Mouse (Mus musculus): ENCODE measurements around the gene Rassf8.
A peak's percentile ranks its signal among the peaks of the same experiment; 100 is the strongest.

Rassf8 gene

DNA sequence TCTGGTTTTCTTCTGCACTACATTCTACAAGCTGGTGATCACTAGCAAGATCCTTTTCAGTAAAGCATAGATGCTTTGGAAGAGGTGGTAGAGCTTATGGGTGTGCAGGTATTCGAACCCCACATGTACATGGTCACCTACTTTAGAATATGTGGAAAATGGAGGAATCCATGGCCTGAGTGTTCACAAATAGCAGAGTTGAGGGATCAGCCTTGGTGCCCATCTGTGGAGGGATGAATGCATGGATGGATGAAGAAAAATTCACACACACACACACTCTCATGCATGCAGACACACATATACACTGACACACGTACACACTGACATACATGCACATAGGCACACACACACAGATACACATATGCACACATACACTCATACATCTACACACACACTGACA, 27.9 kb downstream of the Rassf8 start:
- no peak for DNase-seq (ENCODE audit: inconsistent age in 2 of 2, low spot score in 1 of 2)

DNA sequence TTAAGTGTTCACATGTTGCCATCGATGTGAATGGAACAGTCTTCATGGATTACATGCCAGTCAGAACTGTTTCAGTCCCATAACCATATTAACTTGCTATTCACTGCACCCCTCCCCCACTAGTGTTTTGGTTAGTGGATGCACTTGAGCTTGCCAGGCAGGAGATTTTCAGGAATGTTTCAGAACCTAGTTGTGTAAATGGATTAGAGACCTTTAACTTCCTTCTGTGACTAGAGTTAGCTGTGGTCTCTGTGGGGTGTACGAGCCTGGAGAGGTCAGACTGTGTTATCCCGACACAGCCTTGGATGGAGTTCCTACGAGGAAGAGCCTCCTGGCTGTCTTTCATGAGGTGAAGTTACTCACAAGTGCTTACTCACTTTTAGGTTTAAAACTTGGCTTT, 29.7 kb downstream of the Rassf8 start:
- DNase-seq (ENCODE audit: inconsistent age in 2 of 2, low spot score in 1 of 2) = peak in 1 of 2 experiments; percentile 1

DNA sequence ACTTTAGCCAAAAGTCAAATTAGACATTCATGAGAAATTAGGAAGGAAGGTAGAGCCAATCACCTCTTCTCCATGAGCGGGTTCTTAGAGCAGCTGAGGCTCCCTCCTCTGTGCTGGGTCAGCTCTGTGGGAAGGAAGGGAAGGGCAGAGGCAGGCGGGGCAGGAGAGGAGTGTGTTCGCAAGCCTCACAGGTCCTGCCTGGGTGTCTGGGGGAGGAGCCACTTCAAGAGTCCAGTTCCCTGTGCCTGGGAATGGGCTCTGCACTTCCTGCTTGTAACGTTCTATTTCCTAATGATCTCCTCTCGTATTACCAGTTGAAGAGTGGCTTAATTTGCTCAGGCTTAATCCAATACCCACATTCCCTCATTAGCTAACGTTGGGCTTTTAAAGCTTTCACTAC, 32.8 kb downstream of the Rassf8 start:
- DNase-seq (ENCODE audit: inconsistent age in 2 of 2, low spot score in 1 of 2) = no peak

DNA sequence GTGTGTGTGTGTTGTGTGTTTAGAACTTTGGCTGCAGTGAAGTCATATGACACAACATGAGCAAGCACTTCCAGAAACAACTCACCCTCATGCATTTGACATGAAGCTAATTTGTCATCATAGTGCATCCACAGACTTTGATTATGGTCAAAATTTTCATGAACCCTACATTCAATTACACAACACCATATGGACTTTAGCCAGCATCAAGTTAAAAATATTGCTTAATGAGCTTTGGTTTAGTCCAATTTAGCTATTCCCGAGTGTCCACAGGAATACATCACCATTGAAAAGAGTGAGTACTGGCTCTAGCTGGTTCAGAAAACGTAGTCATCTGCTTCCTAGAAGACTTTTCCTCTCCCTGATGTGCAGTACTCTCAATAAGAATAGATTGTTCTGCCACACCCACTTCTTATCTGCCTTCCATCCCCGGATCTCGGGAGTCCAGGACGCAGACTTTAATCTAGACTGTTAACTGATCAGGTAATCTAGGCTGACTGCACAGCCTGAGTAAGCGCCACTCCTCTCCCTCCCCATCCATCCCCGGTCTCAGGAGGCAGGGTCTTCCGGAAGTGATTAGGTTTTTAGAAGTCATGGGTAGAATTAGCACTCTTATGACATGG, 33.7 kb downstream of the Rassf8 start:
- peak in 1 of 2 experiments; percentile 2 for DNase-seq (ENCODE audit: inconsistent age in 2 of 2, low spot score in 1 of 2)

DNA sequence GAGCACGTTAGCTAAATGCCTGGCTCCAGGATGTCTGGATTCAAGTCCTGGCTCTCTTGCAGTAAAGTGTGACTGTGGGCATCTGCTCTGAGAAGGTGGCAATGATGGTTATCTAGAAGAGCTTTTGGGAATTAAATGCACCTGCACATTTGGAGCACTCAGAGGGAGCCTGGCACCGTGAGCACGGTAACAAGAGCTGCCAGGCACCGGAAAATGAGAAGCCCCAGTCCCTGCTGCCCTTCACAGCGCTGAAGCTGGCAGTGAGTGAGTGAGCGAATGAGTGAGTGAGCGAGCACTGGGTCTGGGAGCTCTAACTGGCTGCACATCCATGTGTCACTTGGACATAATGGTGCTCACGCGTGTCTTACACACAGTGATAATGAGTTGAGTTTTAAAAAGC, 34.7 kb downstream of the Rassf8 start:
- peak in 1 of 2 experiments; percentile 3 for DNase-seq (ENCODE audit: inconsistent age in 2 of 2, low spot score in 1 of 2)

- DNase-seq (ENCODE audit: inconsistent age in 2 of 2, low spot score in 1 of 2) = peak in 1 of 2 experiments; percentile 24
Observed at GRCm38 (mm10) chr6:145781966-145782365, 35.4 kb downstream of the Rassf8 start.

- no peak for DNase-seq (ENCODE audit: inconsistent age in 2 of 2, low spot score in 1 of 2)
Observed at GRCm38 (mm10) chr6:145787311-145787710, 40.8 kb downstream of the Rassf8 start.

DNA sequence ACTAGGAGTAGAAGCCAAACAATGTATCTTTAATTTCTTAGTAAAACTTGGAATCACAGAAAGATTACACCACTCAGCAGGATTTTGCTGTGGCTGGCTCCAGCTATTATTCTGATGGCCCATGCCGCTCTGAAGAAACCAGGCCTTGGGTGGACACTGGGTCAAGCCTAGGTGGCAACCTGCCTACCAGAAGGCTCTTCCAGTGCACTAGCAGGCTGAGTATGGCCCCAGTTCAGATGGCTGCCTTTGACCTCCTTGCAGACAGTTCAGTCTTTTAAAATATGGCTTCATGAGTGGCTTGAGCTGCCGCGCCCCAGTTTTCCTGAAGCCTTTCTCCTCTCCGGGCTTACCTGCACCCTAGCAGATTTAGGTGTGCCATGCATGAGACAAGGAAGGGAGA, 43.2 kb downstream of the Rassf8 start:
- peak in 1 of 2 experiments; percentile 57 for DNase-seq (ENCODE audit: inconsistent age in 2 of 2, low spot score in 1 of 2)

DNA sequence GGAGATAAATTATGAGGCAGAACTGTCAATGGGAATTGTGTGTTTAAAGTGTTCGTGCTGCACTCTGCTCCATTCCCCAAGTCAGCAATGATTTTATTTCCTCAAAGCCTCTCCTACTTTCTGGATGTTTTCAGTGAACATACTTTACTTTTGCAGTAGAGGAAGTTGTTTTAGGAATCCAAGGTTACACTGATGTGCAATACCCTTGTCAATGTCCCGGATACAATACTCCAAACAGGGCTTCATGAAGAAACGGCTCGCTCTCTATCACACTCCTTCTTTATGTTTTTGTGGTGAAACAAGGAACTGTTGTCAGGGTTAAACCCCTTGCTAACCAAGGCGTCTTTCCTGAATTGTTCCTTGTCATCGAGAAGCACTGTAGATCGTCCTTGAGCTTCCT, 45.8 kb downstream of the Rassf8 start:
- DNase-seq (ENCODE audit: inconsistent age in 2 of 2, low spot score in 1 of 2) = peak in 1 of 2 experiments; percentile 59

DNA sequence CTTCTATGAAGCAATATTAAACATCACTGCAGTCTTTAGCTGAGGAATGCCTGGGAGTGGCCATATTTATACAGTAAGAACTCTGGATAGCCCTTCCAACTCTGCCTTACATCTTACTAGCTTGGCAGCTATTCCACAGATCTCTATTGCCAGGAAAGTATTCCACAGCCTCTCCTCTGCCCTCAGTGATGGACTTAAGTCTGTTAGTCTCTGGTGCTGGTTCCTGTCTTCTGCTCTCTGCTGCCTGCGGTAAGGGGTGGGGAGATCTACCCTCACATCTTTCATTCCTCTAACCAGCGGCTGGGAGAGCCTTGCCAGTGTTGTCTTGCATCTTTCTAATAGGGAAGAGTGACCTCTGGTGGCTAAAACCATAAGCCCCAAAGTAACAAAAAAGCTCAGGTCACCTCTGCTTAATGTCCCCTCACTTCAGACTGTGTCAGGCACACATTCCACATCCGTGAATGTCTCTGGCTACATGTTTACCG, 46.6 kb downstream of the Rassf8 start:
- peak; percentile 54 to 92 for DNase-seq (ENCODE audit: inconsistent age in 2 of 2, low spot score in 1 of 2)

- no peak for DNase-seq (ENCODE audit: inconsistent age in 2 of 2, low spot score in 1 of 2)
Observed at GRCm38 (mm10) chr6:145794671-145795070, 48.1 kb downstream of the Rassf8 start.

DNA sequence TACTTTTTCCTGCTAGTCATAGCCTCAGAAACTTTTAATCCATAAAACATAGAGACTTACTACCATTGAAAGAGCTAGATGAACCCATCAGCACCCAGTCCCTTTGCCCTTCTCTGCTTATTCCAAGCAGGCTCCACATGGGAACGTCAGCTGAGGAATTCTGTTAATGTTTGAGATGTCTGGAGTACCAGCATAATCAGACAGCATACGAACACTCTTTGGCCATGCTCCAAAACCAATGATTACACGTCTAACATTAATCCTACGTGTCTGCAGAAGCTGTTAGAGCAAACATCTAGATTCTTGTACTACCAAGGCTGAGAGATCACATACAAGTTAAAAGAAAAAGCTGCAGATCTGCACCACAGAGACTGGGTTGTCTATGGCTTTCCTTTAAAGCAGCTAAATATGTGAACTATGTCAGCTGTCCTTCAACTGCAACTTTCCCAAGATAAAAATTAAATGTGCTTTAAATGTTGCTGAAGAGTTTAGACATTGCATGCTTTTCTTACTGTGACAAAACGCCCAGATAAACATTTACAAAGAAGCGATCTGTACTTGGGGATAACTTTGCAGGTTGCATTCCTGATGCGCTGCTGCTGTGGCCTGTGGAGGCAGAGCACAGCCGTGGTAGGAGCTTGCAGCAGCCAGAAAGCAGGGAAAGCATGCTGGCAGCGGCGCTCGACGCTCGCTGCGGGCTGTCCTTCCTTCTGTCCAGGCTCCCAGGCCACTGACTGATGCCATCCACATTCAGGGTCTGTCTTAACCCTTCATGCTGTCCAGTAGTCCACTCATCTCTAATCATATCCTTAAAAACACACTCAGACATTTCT, 49.9 kb downstream of the Rassf8 start:
- DNase-seq (ENCODE audit: inconsistent age in 2 of 2, low spot score in 1 of 2) = peak in 1 of 2 experiments; percentile 64

DNA sequence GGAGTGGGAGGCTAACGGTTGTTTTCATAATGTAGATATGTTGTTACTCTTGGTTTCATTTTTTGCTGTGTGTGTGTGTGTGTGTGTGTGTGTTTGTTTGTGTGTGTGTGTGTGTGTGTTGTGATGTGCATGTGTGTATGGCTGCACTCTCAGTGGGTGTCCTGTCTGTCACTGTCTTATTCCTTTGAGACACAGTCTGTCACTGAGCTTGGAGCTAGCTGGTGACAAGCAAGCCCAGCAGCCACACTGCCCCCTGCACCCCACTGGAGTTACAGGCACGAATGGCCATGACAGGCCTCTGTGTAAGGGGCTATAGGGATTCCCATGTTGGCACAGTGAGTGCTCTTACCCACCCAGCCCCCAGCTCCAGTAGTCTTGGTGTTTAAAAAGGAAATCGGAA, 51.1 kb downstream of the Rassf8 start:
- DNase-seq (ENCODE audit: inconsistent age in 2 of 2, low spot score in 1 of 2) = no peak

- DNase-seq (ENCODE audit: inconsistent age in 2 of 2, low spot score in 1 of 2) = no peak
Observed at GRCm38 (mm10) chr6:145801796-145802488, 55.4 kb downstream of the Rassf8 start.

GRCm38 (mm10) chr6:145802881-145803280, 56.3 kb downstream of the Rassf8 start:
- no peak for DNase-seq (ENCODE audit: inconsistent age in 2 of 2, low spot score in 1 of 2)

GRCm38 (mm10) chr6:145804276-145804675, 57.7 kb downstream of the Rassf8 start:
- no peak for DNase-seq (ENCODE audit: inconsistent age in 2 of 2, low spot score in 1 of 2)

DNA sequence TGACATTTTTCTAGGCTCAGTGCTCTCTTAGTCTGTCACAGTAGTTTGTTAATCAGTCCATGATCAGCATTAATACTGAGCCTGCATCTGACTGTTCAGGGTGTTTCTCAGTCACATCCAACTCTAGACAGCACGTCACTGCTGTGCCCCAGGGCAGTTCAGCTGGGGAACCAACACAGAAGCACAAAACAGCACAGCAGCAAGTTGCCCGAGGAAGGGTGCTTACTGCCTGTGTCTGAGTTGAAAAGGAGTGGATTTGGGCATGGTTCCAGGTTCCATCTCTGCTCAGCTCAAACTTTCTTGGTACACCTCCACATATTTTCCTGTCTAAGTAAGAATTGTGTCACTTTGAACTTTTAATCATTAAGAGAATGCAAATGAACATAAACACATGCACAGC, 60.2 kb downstream of the Rassf8 start:
- DNase-seq (ENCODE audit: inconsistent age in 2 of 2, low spot score in 1 of 2) = no peak

DNA sequence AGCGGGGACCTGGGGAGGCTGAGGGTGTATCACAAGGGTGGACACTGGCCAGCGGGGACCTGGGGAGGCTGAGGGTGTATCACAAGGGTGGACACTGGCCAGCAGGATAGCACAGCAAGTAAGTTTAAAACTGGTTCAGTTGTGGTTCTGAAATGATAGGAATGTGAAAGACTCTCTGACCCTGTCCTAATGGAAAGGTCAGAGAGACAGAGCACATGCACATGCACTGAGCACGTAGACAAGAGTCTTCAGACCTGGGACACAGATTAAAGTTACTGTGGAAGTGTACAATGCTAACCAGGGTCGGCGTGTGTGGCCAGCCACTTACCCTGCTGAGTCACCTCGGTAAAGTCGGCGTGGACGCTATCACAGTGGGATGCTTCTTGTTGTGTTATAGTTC, 61.4 kb downstream of the Rassf8 start:
- DNase-seq (ENCODE audit: inconsistent age in 2 of 2, low spot score in 1 of 2) = no peak

- DNase-seq (ENCODE audit: inconsistent age in 2 of 2, low spot score in 1 of 2) = no peak
Observed at GRCm38 (mm10) chr6:145809566-145809965, 63.0 kb downstream of the Rassf8 start.

GRCm38 (mm10) chr6:145810015-145810414, 63.5 kb downstream of the Rassf8 start:
- no peak for DNase-seq (ENCODE audit: inconsistent age in 2 of 2, low spot score in 1 of 2)

GRCm38 (mm10) chr6:145811174-145811573, 64.6 kb downstream of the Rassf8 start:
- no peak for DNase-seq (ENCODE audit: inconsistent age in 2 of 2, low spot score in 1 of 2)

GRCm38 (mm10) chr6:145815200-145815599, 68.7 kb downstream of the Rassf8 start:
- no peak for DNase-seq (ENCODE audit: inconsistent age in 2 of 2, low spot score in 1 of 2)

Measured in adrenal gland, adult (tissue).